In the genomic region with DNA sequence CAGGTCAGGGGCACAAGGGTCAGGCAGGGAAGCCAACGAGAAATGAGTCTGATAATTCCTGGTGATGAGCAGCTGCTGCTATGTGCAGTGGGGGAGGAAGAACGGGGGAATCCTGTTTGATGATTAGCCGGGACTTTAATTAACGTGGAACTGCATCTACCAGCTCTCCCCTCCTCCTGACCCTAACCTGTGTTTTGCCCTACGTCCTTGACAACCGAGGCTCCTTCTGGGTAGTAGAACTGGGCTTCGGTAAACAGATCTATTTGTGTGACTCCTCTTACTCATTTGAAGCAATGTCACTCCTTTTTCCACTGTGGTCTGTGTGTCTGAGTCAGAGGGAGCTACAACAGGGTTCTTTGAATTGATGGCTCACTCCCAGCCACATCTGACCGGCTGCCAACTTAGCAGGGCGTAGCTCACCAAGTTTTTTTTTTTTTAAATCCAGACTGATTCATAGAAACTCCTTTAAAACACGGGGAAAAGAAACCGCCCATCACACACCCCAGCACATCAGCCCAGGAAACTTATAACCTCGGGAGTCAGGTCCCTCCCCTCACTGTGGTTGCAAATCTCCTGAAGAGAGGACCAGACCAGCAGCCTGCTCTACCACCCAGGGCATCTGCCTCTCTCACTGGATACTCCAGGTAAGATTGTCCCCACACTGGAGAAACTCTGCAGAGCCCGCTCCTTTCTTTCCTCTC, we compare ENCODE assay signal across 8 mouse cellular contexts. TPM values are rescaled to one million over a fixed set of nuclear protein-coding genes. Genes with fewer than 3 reads are reported as not detected.
DNase-seq lines count a peak whose midpoint lies in the region; ATAC-seq and TF ChIP-seq lines count a peak whose summit lies in the region.

Gene Emp1 (plus strand): TSS at position 87 of the 701 bp plus-strand sequence.

- peaks cover 6 to 10% of the 10 kb centered on the region in 2 experiments; a peak in 3 of 4 replicates for H3K4me1 ChIP-seq in ES-E14 (ENCODE audit: control insufficient read depth in 2 of 2, insufficient read depth in 2 of 2, low read length in 2 of 2, poor library complexity in 1 of 2)
- H3K4me1 ChIP-seq in hindbrain, embryonic 14.5 days (replicated peaks; ENCODE audit: control insufficient read depth, insufficient read depth, low read length), result peaks cover 8% of the 10 kb centered on the region; the same call in 1 of the 2 replicates
- H3K4me1 ChIP-seq in midbrain, embryonic 10.5 days, result peaks cover 27% of the 10 kb centered on the region

- ATAC-seq in hindbrain, embryonic 14.5 days (ENCODE audit: low FRiP score), result 0 out of 2 replicates have a peak, but pooled peaks have one; percentile 24

- H3K9me3 ChIP-seq in ES-E14 (ENCODE audit: control insufficient read depth, insufficient read depth, low read depth, low read length), result no peaks in the 10 kb centered on the region
- no peaks in the 10 kb centered on the region for H3K9me3 ChIP-seq in hindbrain, embryonic 14.5 days (ENCODE audit: control insufficient read depth, low read length)
- no peaks in the 10 kb centered on the region for H3K9me3 ChIP-seq in midbrain, embryonic 10.5 days (replicated peaks)

- H3K4me3 ChIP-seq in ES-E14 (ENCODE audit: insufficient read depth in 1 of 2, low read depth in 1 of 2, low read length in 2 of 2, poor library complexity in 1 of 2, severe bottlenecking in 1 of 2), result peak within 1 kb of the TSS; percentile 25 to 26; a peak in 3 of 4 replicates
- peak within 1 kb of the TSS; percentile 20 for H3K4me3 ChIP-seq in hindbrain, embryonic 14.5 days (replicated peaks; ENCODE audit: low read length)
- 0 out of 2 replicates have a peak within 1 kb of the TSS, but pooled peaks have one; percentile 12 for H3K4me3 ChIP-seq in midbrain, embryonic 10.5 days

- in situ Hi-C loops in ES-E14 (cut with MboI; ENCODE audit: low sequenced_read_pairs in 2 of 2, unreplicated experiment in 2 of 2), result no loop called here

- H3K36me3 ChIP-seq in ES-E14 (ENCODE audit: control insufficient read depth, insufficient read depth, low read length, poor library complexity, severe bottlenecking), result no peaks in the 10 kb centered on the region
- H3K36me3 ChIP-seq in hindbrain, embryonic 14.5 days (replicated peaks; ENCODE audit: control insufficient read depth, insufficient read depth), result no peaks in the 10 kb centered on the region
- H3K36me3 ChIP-seq in midbrain, embryonic 10.5 days, result no peaks in the 10 kb centered on the region

- WGBS in hindbrain, embryonic 14.5 days, result 36% methylated on average over 13 of the region's 13 CpGs
- WGBS in midbrain, embryonic 10.5 days, result 44% methylated on average over 13 of the region's 13 CpGs

- no peak within 1 kb of the TSS for H3K9ac ChIP-seq in ES-E14 (ENCODE audit: insufficient read depth, low read depth, low read length, poor library complexity, severe bottlenecking)
- H3K9ac ChIP-seq in hindbrain, embryonic 14.5 days, result no peak within 1 kb of the TSS; the same call in 1 of the 2 replicates

- H3K27ac ChIP-seq in ES-E14 (ENCODE audit: insufficient read depth, low read depth, low read length, poor library complexity, severe bottlenecking), result no peak within 1 kb of the TSS
- H3K27ac ChIP-seq in hindbrain, embryonic 14.5 days, result peak within 1 kb of the TSS; percentile 62; the same call in 1 of the 2 replicates
- H3K27ac ChIP-seq in midbrain, embryonic 10.5 days (replicated peaks), result peak within 1 kb of the TSS; percentile 60; the same call in 1 of the 2 replicates

- no peak for DNase-seq in ES-E14 (ENCODE audit: low read depth, low spot score)
- DNase-seq in adrenal gland, postnatal 14 days, result peak; percentile 91
- peak; percentile 87 for DNase-seq in gastrocnemius, postnatal 10 days
- DNase-seq in hindbrain, embryonic 14.5 days (ENCODE audit: low spot score), result peak; percentile 46
- peak; percentile 19 to 71 for DNase-seq in left cerebral cortex, adult 8-10 months (ENCODE audit: low spot score in 2 of 2)
- no peak for DNase-seq in midbrain, embryonic 10.5 days (ENCODE audit: low spot score)
- peak; percentile 55 for DNase-seq in right cerebral cortex, postnatal 4 days
- no peak for DNase-seq in c-Kit-positive CD71-positive TER-119-positive erythroid progenitor cells, embryonic 14.5 days (ENCODE audit: low spot score)

- peak within 1 kb of the TSS; percentile 27 for H3K4me2 ChIP-seq in hindbrain, embryonic 14.5 days (replicated peaks)

- H3K27me3 ChIP-seq in hindbrain, embryonic 14.5 days (ENCODE audit: control insufficient read depth, insufficient read depth, low read length), result no peaks in the 10 kb centered on the region
- H3K27me3 ChIP-seq in midbrain, embryonic 10.5 days (ENCODE audit: low read depth, poor library complexity, severe bottlenecking), result no peaks in the 10 kb centered on the region

TF ChIP-seq in ES-E14, 5 proteins besides CTCF, POLR2A, EP300 and RAD21:
- TF ChIP-seq HCFC1 (IDR thresholded peaks at IDR 0.05; ENCODE audit: borderline replicate concordance, insufficient read depth, low read length), result no peak
- peak; percentile 87 for TF ChIP-seq ZNF384 (IDR thresholded peaks at IDR 0.05; ENCODE audit: low read depth, low read length)

RNA-seq across cellular contexts. Expression of gene Emp1, which starts in this region (rescaled TPM):
- total RNA-seq in ES-E14 (2012; rRNA removed), result 49.3 and 61.3 TPM in 2 replicates
- 56.4 and 62.6 TPM in 2 replicates for total RNA-seq in adrenal gland, postnatal 14 days (2021)
- 100 to 1,000 TPM; 145 to 163 TPM for total RNA-seq in gastrocnemius, postnatal 10 days (2021)
- polyA plus RNA-seq in hindbrain, embryonic 14.5 days (2014; fragmentation: Nextera tagmentation; extraction: Ambion mirVana), result 4.9 and 5.3 TPM in 2 replicates
- total RNA-seq in left cerebral cortex, adult 8-10 months (2022), result 1 to 10 TPM; 1.6 to 1.9 (median 1.7) TPM
- polyA plus RNA-seq in midbrain, embryonic 10.5 days (2016; fragmentation: Nextera tagmentation; extraction: Ambion mirVana), result 8.5 and 11.3 TPM in 2 replicates

Comparison
In these comparisons a context has a peak if more than half of its experiments do, and no peak if none do; other contexts are left out.
1. RNA of gene Emp1 (total RNA-seq): 145 to 163 TPM in gastrocnemius, postnatal 10 days, 56.4 to 62.6 TPM in adrenal gland, postnatal 14 days and 49.3 to 61.3 TPM in ES-E14; 1.6 to 1.9 TPM in left cerebral cortex, adult 8-10 months; every median in the first group is over 10 times any median in the second.
2. DNase-seq: peak in adrenal gland, postnatal 14 days (single experiment), gastrocnemius, postnatal 10 days (single experiment), hindbrain, embryonic 14.5 days (single experiment), left cerebral cortex, adult 8-10 months (2 of 2) and right cerebral cortex, postnatal 4 days (single experiment); none in ES-E14 (single experiment), midbrain, embryonic 10.5 days (single experiment) and c-Kit-positive CD71-positive TER-119-positive erythroid progenitor cells, embryonic 14.5 days (single experiment).
3. Peak in every context shown above with its lines, with median percentiles within 50 percentile points of each other: H3K4me3 ChIP-seq.